Mouse (Mus musculus) regulatory T cell (primary cell): Measurements from ENCODE around the gene Fads3.

Experiments used
- in situ Hi-C: fragments of 300-600 bp; cut with MboI, MseI; formaldehyde crosslinking; loops from one replicate; pipeline ENCODE4 v1.15.1; 2025; ENCODE audit warnings: high pct_unique_total_duplicates

Gene Fads3

GRCm38 (mm10) chr19:10019214-10019760 lies 22.1 kb upstream of the Fads3 start:
- in situ Hi-C loops = no loop called here

GRCm38 (mm10) chr19:10021981-10022380 lies 19.4 kb upstream of the Fads3 start:
- in situ Hi-C loops = no loop called here

GRCm38 (mm10) chr19:10022414-10023303 lies 18.7 kb upstream of the Fads3 start:
- in situ Hi-C loops = no loop called here

GRCm38 (mm10) chr19:10023304-10023758 lies 18.0 kb upstream of the Fads3 start:
- in situ Hi-C loops = no loop called here

- in situ Hi-C loops = no loop called here
These were observed 16.0 kb upstream of the Fads3 start for GRCm38 (mm10) chr19:10025169-10025875.

GRCm38 (mm10) chr19:10029746-10030145 lies 11.6 kb upstream of the Fads3 start:
- in situ Hi-C loops = loop anchor here (5.0 kb wide), 1 partner anchor 117 kb away; no protein-coding TSS in a partner anchor

- in situ Hi-C loops = loop anchor here (5.0 kb wide), 1 partner anchor 121 kb away; no protein-coding TSS in a partner anchor
These were observed 8.0 kb upstream of the Fads3 start for GRCm38 (mm10) chr19:10033211-10033973.

- in situ Hi-C loops = loop anchor here (5.0 kb wide), 1 partner anchor 122 kb away; no protein-coding TSS in a partner anchor
These were observed 7.0 kb upstream of the Fads3 start for GRCm38 (mm10) chr19:10034356-10034755.

GRCm38 (mm10) chr19:10034785-10035447 lies 6.5 kb upstream of the Fads3 start:
- in situ Hi-C loops = loop anchor here (5.0 kb wide), 2 partner anchors 43 to 123 kb away; no protein-coding TSS in a partner anchor

- in situ Hi-C loops = loop anchor here (5.0 kb wide), 1 partner anchor 45 kb away; no protein-coding TSS in a partner anchor
These were observed 3.8 kb upstream of the Fads3 start for GRCm38 (mm10) chr19:10037534-10037933.

- in situ Hi-C loops = loop anchor here (5.0 kb wide), 1 partner anchor 46 kb away; no protein-coding TSS in a partner anchor
These were observed 3.0 kb upstream of the Fads3 start for GRCm38 (mm10) chr19:10038364-10038763.

- in situ Hi-C loops = loop anchor here (5.0 kb wide), 1 partner anchor 47 kb away; no protein-coding TSS in a partner anchor
These were observed 2.5 kb upstream of the Fads3 start for GRCm38 (mm10) chr19:10038910-10039309.

- in situ Hi-C loops = loop anchor here (5.0 kb wide), 1 partner anchor 47 kb away; no protein-coding TSS in a partner anchor
These were observed 1.8 kb upstream of the Fads3 start for GRCm38 (mm10) chr19:10039615-10040014.

- in situ Hi-C loops = no loop called here
These were observed 442 bp upstream of the Fads3 start for GRCm38 (mm10) chr19:10040866-10041387.

GRCm38 (mm10) chr19:10042232-10042631 lies 863 bp downstream of the Fads3 start:
- in situ Hi-C loops = no loop called here

GRCm38 (mm10) chr19:10042816-10043215 lies 1.4 kb downstream of the Fads3 start:
- in situ Hi-C loops = no loop called here

GRCm38 (mm10) chr19:10043643-10044042 lies 2.3 kb downstream of the Fads3 start:
- in situ Hi-C loops = no loop called here

- in situ Hi-C loops = no loop called here
These were observed 4.3 kb downstream of the Fads3 start for GRCm38 (mm10) chr19:10045707-10046106.

- in situ Hi-C loops = no loop called here
These were observed 5.0 kb downstream of the Fads3 start for GRCm38 (mm10) chr19:10046346-10046745.

- in situ Hi-C loops = no loop called here
These were observed 5.6 kb downstream of the Fads3 start for GRCm38 (mm10) chr19:10046983-10047382.
